Mouse (Mus musculus) neutrophil, adult 59 days (primary cell): ENCODE results near the gene Zfp605. TPM values are rescaled to one million over a fixed set of nuclear protein-coding genes. Genes with fewer than 3 reads are reported as not detected.

Experiments
- total RNA-seq, 2 experiments: library from RNA; stranded (reverse); gene quantifications; 1 replicate in 1 of 2; 2 replicates in 1 of 2; pipeline ENCODE4 v1.2.4; 2023

The Zfp605 gene
- 1 to 10 TPM; 3.1 to 3.8 TPM for total RNA-seq

GRCm38 (mm10) chr5:110109991-110110441 lies at the start of gene Zfp605:
TSS of gene Zfp605 (plus strand) at chr5:110110092.

GRCm38 (mm10) chr5:110072413-110072812 lies 37.5 kb upstream of the Zfp605 start, which contains the start of gene Gm17655:
TSS of gene Gm17655 (minus strand) at chr5:110072513.

DNA sequence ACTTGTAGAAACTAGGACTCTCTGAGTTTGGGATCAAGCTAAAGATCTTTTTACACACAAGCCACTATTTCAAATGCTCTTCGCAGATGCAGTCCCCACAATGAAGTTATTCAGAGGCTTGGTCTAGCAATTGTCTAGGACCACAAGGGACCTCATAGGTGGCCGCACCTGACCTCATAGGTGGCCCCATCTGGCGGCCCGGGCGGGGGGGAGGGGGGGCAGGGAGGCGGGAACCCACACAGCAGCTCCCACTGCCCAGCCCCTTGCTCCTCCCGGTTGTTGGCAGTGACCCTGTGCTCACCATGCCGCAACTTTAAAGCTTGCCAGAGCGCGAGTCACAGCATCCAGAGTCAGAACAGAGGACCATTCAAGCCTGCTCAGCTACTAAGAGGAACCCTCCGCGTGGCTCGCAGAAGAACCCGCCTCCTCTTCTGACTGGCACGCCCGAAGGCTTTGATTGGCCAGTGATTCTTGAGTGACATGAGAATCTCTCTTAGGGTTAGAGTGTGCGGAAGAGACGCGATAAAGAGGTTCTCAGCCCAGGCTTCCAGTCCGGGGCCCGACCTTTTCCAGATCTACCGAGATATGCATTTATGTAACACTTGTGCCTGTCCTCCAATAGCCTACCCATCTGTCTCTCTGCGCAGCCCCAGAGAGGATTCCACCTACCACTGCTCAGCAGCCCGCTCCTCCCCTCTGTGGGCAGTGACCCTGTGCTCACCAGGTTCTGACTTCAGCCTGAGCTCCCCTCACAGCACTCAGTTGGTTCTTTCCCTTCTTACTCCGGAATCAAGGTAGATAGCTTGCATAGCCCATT lies 15.7 kb upstream of the Zfp605 start, which contains the start of gene Gm35315:
TSS of gene Gm35315 (minus strand) at position 391 of the 817 bp plus-strand sequence.

DNA sequence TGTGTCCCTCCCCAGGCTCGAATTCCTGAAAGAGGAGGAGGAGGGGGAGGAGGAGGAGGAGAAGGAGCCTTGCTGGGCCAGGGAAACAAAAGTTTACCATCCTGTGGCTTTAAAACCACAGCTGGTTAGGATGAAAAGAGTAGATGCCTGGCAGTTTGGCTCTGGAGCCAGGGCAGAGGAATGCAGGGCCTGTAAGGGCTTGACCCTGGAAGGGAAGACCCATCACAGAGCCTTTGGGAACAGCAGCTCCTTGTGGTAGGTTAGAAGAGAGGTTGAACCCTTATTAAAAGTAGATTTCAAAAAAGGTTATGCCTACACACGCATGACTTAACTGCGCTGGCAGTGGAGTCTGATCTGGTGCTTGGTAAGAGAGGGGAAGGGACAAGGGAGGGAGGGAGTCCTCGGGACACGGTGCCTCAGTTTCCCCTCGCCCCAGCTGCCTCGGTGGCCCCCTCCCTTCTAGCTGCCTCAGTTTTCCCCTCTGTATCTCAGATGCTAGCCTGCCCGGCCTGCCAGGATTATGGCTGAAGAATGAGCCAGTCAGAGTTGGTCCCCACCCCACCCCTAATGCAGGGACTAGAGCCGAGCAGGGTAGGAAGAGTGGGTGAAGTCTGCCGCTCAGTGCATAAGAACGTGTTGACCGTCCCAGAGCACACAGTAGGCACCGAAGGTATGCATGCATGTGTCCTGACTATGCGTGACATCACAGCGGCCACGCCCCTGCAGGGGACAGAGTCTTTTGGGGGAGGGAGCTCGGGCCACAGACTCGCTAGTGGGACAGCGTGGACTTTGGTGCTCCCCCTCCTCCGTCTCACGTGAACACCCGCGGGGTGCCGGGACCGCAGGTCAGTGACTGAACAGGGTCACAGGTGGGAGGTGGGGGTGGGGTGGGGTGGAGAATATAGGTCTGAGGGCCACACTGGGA lies 10.0 kb upstream of the Zfp605 start, which contains the start of gene Plcxd1:
TSS of gene Plcxd1 (plus strand) at position 314 of the 925 bp plus-strand sequence.

GRCm38 (mm10) chr5:110107581-110108304 lies 2.1 kb upstream of the Zfp605 start, which contains the start of gene Gtpbp6:
TSS of gene Gtpbp6 (minus strand) at chr5:110108197.

GRCm38 (mm10) chr5:110135293-110136086 lies 25.6 kb downstream of the Zfp605 start, which contains the start of gene Chfr:
TSS of gene Chfr (plus strand) at chr5:110135842.

DNA sequence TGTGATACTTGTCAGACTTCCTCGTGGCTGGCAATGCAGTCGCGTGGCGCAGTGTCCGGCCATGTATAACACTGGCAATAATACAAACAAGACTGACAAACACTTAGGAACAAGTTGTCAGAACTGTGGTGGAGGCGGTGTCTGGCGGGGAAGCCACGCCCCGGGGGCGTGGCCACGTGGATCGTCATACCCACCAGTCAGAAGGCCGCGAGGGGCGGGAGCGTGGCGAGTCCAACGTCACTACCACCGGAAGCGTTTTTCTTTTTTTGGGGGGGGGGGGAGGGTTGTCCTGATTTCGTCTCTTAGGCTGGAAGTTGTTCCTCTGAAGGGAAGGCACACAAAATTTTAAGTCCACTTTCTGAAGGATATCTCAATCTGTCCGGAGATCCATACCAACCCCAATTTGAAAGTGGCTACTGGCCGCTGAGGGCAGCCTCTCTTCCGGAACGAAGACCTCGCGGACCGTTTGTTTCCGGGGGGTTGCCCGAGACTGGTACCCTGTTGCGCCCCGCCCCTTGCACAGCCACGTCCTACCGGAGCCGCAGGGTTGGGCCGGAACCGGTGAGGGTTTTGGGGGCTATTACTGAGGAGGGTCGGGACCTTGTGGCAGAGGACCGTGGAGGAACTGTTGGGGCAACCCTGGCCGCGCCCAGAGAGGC lies 66.6 kb downstream of the Zfp605 start, which contains the start of gene Golga3:
TSS of gene Golga3 (plus strand) at position 340 of the 659 bp plus-strand sequence.

Other genes starting within 250 kb of the Zfp605 start
- 1 to 10 TPM; 5.5 to 6.2 TPM for gene Gm15446, start 186.7 kb upstream of the Zfp605 start, total RNA-seq
- gene Zfp932, start 113.6 kb upstream of the Zfp605 start, total RNA-seq, result 1 to 10 TPM; 7.7 to 8.6 TPM
- 1 to 10 TPM; 3.8 to 6.5 TPM for gene Gm17655, start 37.6 kb upstream of the Zfp605 start, total RNA-seq
- under 1 TPM; 0.13 to 0.35 TPM for gene Gm35315, start 15.7 kb upstream of the Zfp605 start, total RNA-seq
- under 1 TPM in 1 of 2 experiments, not detected in 1; 0.13 TPM for gene Plcxd1, start 10.1 kb upstream of the Zfp605 start, total RNA-seq
- gene Gtpbp6, start 1.9 kb upstream of the Zfp605 start, total RNA-seq, result 10 to 100 TPM; 44.7 to 48.2 TPM
- 10 to 100 TPM; 68.8 to 71.2 TPM for gene Chfr, start 25.8 kb downstream of the Zfp605 start, total RNA-seq
- 10 to 100 TPM; 22.5 to 23.7 TPM for gene Golga3, start 66.6 kb downstream of the Zfp605 start, total RNA-seq
- 10 to 100 TPM; 48.0 to 51.1 TPM for gene Ankle2, start 120.9 kb downstream of the Zfp605 start, total RNA-seq
- 10 to 100 TPM; 11.7 to 13.5 TPM for gene Pgam5, start 159.8 kb downstream of the Zfp605 start, total RNA-seq
- gene Pxmp2, start 176.1 kb downstream of the Zfp605 start, total RNA-seq, result 1 to 10 TPM; 3.3 to 3.4 TPM
- gene Pole, start 176.2 kb downstream of the Zfp605 start, total RNA-seq, result 10 to 100 TPM; 25.1 to 27.5 TPM
- gene P2rx2, start 233.1 kb downstream of the Zfp605 start, total RNA-seq, result not detected
- not detected for gene Lrcol1, start 234.6 kb downstream of the Zfp605 start, total RNA-seq